ENCODE assay signal across 8 mouse cellular contexts in genomic region chr17:81669062-81669815, GRCm38 (mm10).
DNase-seq lines count a peak whose midpoint lies in the region; ATAC-seq and TF ChIP-seq lines count a peak whose summit lies in the region.

No protein-coding gene starts in this region.

- H3K36me3 ChIP-seq in E14TG2a.4 (ENCODE audit: insufficient read depth, low read length) (no peaks in the 10 kb centered on the region), myocyte (ENCODE audit: control insufficient read depth, insufficient read depth) (no peaks in the 10 kb centered on the region)
- H3K36me3 ChIP-seq in erythroblast, embryonic 14.5 days (ENCODE audit: control insufficient read depth) = no peaks in the 10 kb centered on the region
- H3K36me3 ChIP-seq in heart, embryonic 15.5 days = no peaks in the 10 kb centered on the region
- no peaks in the 10 kb centered on the region for H3K36me3 ChIP-seq in liver, embryonic 14.5 days (replicated peaks; ENCODE audit: control insufficient read depth, insufficient read depth, low read depth)

- no peaks in the 10 kb centered on the region for H3K9me3 ChIP-seq in E14TG2a.4 (ENCODE audit: low read length)
- H3K9me3 ChIP-seq in erythroblast, embryonic 14.5 days (ENCODE audit: control insufficient read depth, low read length) = no peaks in the 10 kb centered on the region
- H3K9me3 ChIP-seq in heart, embryonic 15.5 days (replicated peaks) = no peaks in the 10 kb centered on the region
- H3K9me3 ChIP-seq in liver, embryonic 14.5 days (ENCODE audit: control insufficient read depth, low read length) = no peaks in the 10 kb centered on the region

- DNase-seq in brain, embryonic 14.5 days (ENCODE audit: low read depth) = peak; percentile 87
- DNase-seq in kidney, postnatal 4 days = peak; percentile 55 to 71
- DNase-seq in liver, embryonic 14.5 days (ENCODE audit: low read depth in 3 of 3, low spot score in 3 of 3) = no peak
- DNase-seq in urinary bladder, postnatal 14 days (ENCODE audit: low spot score) = peak; percentile 17

- H3K4me1 ChIP-seq in E14TG2a.4 (replicated peaks; ENCODE audit: low read depth, low read length) = peaks cover 21% of the 10 kb centered on the region
- H3K4me1 ChIP-seq in erythroblast, embryonic 14.5 days (ENCODE audit: control insufficient read depth) = no peaks in the 10 kb centered on the region
- peaks cover 73% of the 10 kb centered on the region for H3K4me1 ChIP-seq in heart, embryonic 15.5 days (replicated peaks)
- H3K4me1 ChIP-seq in liver, embryonic 14.5 days (replicated peaks; ENCODE audit: control insufficient read depth in 2 of 2, insufficient read depth in 2 of 2, low read length in 1 of 2) = no peaks in the 10 kb centered on the region

- 7% methylated on average over 22 of the region's 22 CpGs for WGBS in heart, embryonic 15.5 days
- WGBS in liver, embryonic 14.5 days (ENCODE audit: insufficient replicate concordance) = under 1% methylated on average over 22 of the region's 22 CpGs

- TF ChIP-seq EP300 in liver, embryonic 14.5 days (IDR thresholded peaks at IDR 0.05; ENCODE audit: low read depth) = no peak

- no peaks in the 10 kb centered on the region for H3K79me2 ChIP-seq in myocyte (ENCODE audit: control insufficient read depth, insufficient read depth)

- TF ChIP-seq CTCF in E14TG2a.4 (conservative IDR thresholded peaks at IDR 0.05; ENCODE audit: low read length) = no peak
- TF ChIP-seq CTCF in brain, embryonic 14.5 days (IDR thresholded peaks at IDR 0.05; ENCODE audit: borderline replicate concordance, extremely low read depth, insufficient read depth, insufficient read length) = no peak
- TF ChIP-seq CTCF in liver, embryonic 14.5 days (IDR thresholded peaks at IDR 0.05; ENCODE audit: low read depth) = no peak

- TF ChIP-seq POLR2A in brain, embryonic 14.5 days (IDR thresholded peaks at IDR 0.05; ENCODE audit: borderline replicate concordance, extremely low read depth, insufficient read depth, insufficient read length, poor library complexity, severe bottlenecking) = no peak
- no peak for TF ChIP-seq POLR2A in myocyte (IDR thresholded peaks at IDR 0.05; ENCODE audit: insufficient read length, low read depth)

- H3ac ChIP-seq in myocyte (ENCODE audit: control insufficient read depth, insufficient read length) = peak overlapping the region; percentile 29

- peak overlapping the region; percentile 76 for H3K9ac ChIP-seq in heart, embryonic 15.5 days
- no peak overlapping the region for H3K9ac ChIP-seq in liver, embryonic 14.5 days (replicated peaks)

- ATAC-seq in heart, embryonic 15.5 days (replicated peaks; ENCODE audit: insufficient number of reproducible peaks, insufficient read depth, low FRiP score, low read depth) = peak; percentile 51
- ATAC-seq in liver, embryonic 14.5 days (ENCODE audit: insufficient read depth) = no peak

- H3K4me2 ChIP-seq in heart, embryonic 15.5 days = peak overlapping the region; percentile 96
- H3K4me2 ChIP-seq in liver, embryonic 14.5 days (ENCODE audit: low read depth) = peak overlapping the region; percentile 61
- H3K4me2 ChIP-seq in myocyte (ENCODE audit: low read depth) = peak overlapping the region; percentile 81

- H3K27ac ChIP-seq in heart, embryonic 15.5 days = peak overlapping the region; percentile 88
- H3K27ac ChIP-seq in liver, embryonic 14.5 days = no peak overlapping the region

- H3K4me3 ChIP-seq in E14TG2a.4 (replicated peaks; ENCODE audit: low read length) (peak overlapping the region; percentile 79), myocyte (peak overlapping the region; percentile 68)
- H3K4me3 ChIP-seq in erythroblast, embryonic 14.5 days (replicated peaks) = peak overlapping the region; percentile 46
- peak overlapping the region; percentile 65 for H3K4me3 ChIP-seq in heart, embryonic 15.5 days
- H3K4me3 ChIP-seq in liver, embryonic 14.5 days (ENCODE audit: insufficient read depth in 1 of 2, low read depth in 2 of 2, low read length in 2 of 2) = peak overlapping the region; percentile 48 to 53

- H3K27me3 ChIP-seq in E14TG2a.4 (ENCODE audit: insufficient read depth, low read length) = peaks cover 68% of the 10 kb centered on the region
- peaks cover 50% of the 10 kb centered on the region for H3K27me3 ChIP-seq in erythroblast, embryonic 14.5 days (ENCODE audit: control insufficient read depth)
- H3K27me3 ChIP-seq in heart, embryonic 15.5 days = no peaks in the 10 kb centered on the region
- peaks cover 26% of the 10 kb centered on the region for H3K27me3 ChIP-seq in liver, embryonic 14.5 days (ENCODE audit: control insufficient read depth, insufficient read depth, low read length)
- no peaks in the 10 kb centered on the region for H3K27me3 ChIP-seq in myocyte (ENCODE audit: control insufficient read depth, insufficient read depth, insufficient read length)

TF ChIP-seq in myocyte, 11 proteins besides CTCF, POLR2A, EP300 and RAD21:
- TF ChIP-seq MAX (IDR thresholded peaks at IDR 0.05; ENCODE audit: low read depth) (no peak), MYOD1 (IDR thresholded peaks at IDR 0.05; ENCODE audit: control insufficient read depth in 1 of 3, insufficient read length in 2 of 3, low read depth in 2 of 3) (no peak), REST (IDR thresholded peaks at IDR 0.05; ENCODE audit: insufficient read depth, insufficient read length) (no peak), SRF (IDR thresholded peaks at IDR 0.05; ENCODE audit: control insufficient read depth, insufficient read length, low read depth) (no peak), TCF3 (IDR thresholded peaks at IDR 0.05; ENCODE audit: insufficient read length, low read depth) (no peak), USF1 (IDR thresholded peaks at IDR 0.05; ENCODE audit: low read depth) (no peak), CEBPB (IDR thresholded peaks at IDR 0.05; ENCODE audit: insufficient read depth, poor library complexity, severe bottlenecking) (no peak), TCF12 (IDR thresholded peaks at IDR 0.05; ENCODE audit: insufficient read depth, poor library complexity, severe bottlenecking) (no peak), POLR2AphosphoS2 (IDR thresholded peaks at IDR 0.05; ENCODE audit: insufficient read length, low read depth) (no peak)

Comparison
In these comparisons a context has a peak if more than half of its experiments do, and no peak if none do; other contexts are left out.
1. DNase-seq: peak in brain, embryonic 14.5 days (single experiment), kidney, postnatal 4 days (2 of 2) and urinary bladder, postnatal 14 days (single experiment); none in liver, embryonic 14.5 days (0 of 3).
2. Peak in every context shown above with its lines, with median percentiles within 50 percentile points of each other: H3K4me3 ChIP-seq and H3K4me2 ChIP-seq.